Mouse (Mus musculus) spleen, postnatal 14 days (tissue): ENCODE results near the gene Epha4.

Source experiments
- DNase-seq, 2 experiments: peaks; one replicate each; pipeline ENCODE4 v3.0.0; 2021 to 2022; ENCODE audit warnings: low spot score in 2 of 2

The Epha4 gene

DNA sequence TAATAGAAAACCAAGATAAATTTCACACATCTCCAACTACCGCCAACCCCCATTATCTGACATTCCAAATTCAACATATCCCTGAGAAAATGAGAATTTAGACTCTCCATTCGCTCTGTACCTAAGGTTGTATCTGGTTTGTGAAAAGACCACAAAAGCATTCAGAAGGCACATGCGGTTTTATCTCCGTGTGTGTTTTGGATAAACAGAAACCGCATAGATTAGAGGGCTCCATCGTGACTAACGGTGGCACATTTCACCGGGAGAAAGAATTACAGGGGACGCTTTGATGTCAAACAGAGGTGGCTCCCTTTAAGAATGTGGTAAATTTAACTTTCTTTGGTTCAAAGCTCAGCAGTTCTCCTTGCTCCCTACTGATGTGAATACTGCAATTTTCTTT lies 107.5 kb downstream of the Epha4 start:
- DNase-seq, result no peak

GRCm38 (mm10) chr1:77406631-77407030 lies 108.3 kb downstream of the Epha4 start:
- no peak for DNase-seq

DNA sequence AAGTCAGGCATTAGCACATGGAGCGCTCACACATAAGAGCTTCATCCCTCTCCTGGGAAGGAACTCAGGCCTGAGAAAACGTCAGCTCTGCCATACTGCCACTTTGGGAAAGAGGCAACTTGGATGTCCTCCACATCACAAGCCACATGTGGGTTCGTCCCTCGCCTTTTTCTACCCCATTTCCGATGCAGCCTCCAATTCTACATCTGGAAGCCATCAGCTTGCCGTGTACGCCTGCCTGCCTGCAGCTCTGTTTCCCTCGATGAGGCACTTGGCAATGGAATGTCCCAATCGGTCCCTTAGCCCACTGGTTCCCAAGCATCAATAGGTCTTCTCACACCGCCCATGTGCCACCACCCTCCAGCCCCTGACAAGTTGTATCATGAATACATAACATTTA lies 110.4 kb downstream of the Epha4 start:
- no peak for DNase-seq

DNA sequence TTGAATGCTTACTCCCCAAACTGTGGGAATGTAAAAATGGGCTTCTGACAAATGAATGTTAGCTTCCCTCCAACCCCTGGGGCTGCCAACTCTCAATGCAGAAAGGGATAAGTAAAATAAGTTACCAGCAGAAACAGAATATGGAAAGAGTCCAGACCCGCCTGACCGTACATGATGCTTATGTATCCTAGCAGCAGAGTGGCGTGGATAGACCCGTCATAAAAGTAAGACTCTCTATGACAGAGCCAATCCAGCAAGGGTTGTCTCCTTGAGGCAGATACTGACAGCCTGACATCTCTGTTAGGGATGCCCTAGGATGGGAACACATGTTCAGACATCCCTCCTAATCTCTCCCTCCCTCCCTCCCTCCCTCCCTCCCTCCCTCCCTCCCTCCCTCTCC lies 111.9 kb downstream of the Epha4 start:
- no peak for DNase-seq

- no peak for DNase-seq
These were observed 113.4 kb downstream of the Epha4 start for GRCm38 (mm10) chr1:77401465-77401864.

DNA sequence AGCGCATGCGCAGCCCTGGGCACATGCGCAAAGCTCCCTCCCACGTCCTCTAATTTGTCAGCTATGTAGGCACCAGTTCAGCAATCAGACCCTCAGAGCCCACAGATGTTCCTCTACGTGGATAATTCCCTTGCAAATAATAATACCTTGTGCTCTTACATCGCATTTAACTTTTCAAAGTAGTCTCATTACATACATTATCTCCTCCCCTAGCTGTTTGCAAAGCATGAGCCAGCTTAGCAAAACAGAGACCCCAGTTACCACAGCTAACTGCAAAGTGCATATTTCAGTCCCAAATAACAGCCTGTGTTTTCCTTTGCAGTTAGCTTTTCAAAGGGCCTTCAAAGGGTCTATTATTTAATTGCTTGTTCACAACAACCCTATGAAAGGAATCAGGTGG lies 123.3 kb downstream of the Epha4 start:
- no peak for DNase-seq

GRCm38 (mm10) chr1:77389069-77389468 lies 125.8 kb downstream of the Epha4 start:
- no peak for DNase-seq

DNA sequence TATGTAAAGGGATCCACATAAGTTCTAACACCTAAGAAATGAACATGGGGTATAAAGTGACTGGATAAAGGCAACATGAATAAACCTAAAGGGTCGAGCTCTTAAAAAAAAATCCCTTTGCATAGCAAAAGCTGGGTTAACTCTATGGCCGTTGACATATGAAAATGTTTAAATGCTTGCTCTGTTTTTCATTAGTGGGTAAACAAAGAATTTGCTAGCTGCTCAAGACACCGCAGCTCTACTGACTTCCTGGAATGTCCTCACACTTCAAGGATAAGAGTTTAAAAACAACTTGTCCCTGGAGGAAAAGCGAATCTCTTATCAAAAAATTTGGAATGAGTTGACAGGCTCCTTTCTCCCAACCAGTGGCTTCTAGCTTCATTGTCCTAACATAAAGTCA lies 126.3 kb downstream of the Epha4 start:
- DNase-seq, result no peak

GRCm38 (mm10) chr1:77385613-77386012 lies 129.3 kb downstream of the Epha4 start:
- DNase-seq, result no peak

DNA sequence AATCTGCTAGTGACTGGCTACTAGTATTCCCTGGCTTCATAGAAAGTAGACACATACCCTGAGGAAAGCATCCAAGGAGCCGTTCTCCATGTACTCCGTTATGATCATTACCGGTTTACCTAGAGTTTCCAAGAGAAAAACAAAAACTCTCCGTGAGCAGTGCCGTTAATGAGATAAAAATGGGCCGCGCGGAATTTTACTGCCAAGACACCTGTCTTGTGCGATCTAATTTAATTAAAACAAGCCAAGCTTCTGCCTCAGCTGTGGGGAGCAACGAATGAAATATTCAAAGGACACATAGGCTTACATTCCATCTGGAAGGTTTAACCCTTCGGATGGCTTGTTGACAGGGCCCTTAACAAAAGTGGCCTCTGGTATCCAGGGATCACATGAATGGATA lies 131.4 kb downstream of the Epha4 start:
- DNase-seq, result no peak

GRCm38 (mm10) chr1:77377550-77377980 lies 137.3 kb downstream of the Epha4 start:
- DNase-seq, result no peak

- DNase-seq, result no peak
These were observed 140.8 kb downstream of the Epha4 start for GRCm38 (mm10) chr1:77374054-77374453.

- no peak for DNase-seq
These were observed 144.0 kb downstream of the Epha4 start for GRCm38 (mm10) chr1:77370921-77371320.

DNA sequence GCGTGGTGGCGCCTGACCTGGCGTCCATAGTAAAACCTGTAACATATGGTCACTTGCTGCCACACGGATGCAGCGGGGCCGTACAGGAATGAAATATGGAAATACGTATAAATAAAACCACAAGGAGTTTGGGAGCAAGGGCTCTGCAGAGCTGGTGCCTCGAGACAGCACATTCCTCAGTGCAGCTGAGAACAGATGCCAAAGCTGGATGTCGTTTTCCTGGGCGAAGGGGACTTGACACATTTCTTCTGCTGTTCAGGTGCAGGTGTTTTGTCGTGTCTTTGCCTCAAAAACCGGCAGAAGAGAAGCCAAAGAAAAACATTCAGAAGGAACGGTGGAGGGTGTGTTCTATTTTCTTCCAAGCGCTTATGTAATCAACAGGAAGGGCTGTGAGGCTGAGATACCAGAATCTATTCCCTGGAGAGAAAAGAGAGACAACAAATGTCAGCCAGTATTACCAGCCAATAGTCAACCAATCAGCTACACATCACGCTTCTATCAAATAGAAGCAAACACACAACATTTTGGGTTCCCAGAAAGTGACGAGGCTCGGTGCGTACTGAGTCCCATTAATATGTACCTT lies 145.5 kb downstream of the Epha4 start:
- no peak for DNase-seq

GRCm38 (mm10) chr1:77365850-77366249 lies 149.0 kb downstream of the Epha4 start:
- DNase-seq, result no peak

GRCm38 (mm10) chr1:77364596-77364995 lies 150.3 kb downstream of the Epha4 start:
- no peak for DNase-seq

DNA sequence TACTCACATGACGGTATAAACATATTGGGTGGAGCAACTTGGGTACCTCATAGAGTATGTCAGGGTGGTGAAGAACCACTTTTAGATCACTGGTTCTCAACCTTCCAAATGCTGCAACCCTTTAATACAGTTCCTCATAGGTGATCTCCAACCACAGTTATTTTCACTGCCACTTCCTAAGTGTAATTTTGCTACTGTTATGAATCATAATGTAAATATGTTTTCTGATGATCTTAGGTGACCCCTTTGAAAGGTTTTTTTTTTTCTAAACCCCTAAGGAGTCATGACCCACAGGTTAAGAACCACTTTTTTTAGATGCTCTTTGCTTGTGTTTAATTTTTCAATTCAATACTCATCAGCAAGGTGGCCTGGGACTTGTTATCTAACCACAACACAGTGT lies 151.0 kb downstream of the Epha4 start:
- no peak for DNase-seq

DNA sequence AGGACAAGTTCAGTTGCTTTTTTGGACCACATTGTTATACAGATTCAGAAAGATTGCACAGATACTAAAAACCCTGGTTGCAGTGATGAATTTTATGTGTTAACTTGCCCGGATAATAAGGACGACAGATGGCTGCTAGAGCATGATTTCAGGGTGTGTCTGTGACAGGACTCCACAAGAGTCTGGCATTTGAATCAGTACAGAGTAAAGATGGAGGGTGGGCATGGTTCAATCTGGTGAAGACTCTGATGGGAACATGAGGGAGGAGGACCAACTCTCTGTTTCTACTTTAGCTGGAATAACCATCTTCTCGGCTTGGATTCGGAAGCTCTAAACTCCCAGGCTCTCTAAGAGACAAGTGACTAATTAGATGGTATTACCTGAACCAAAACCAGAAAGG lies 168.4 kb downstream of the Epha4 start:
- DNase-seq, result no peak

GRCm38 (mm10) chr1:77343792-77344191 lies 171.1 kb downstream of the Epha4 start:
- DNase-seq, result no peak

DNA sequence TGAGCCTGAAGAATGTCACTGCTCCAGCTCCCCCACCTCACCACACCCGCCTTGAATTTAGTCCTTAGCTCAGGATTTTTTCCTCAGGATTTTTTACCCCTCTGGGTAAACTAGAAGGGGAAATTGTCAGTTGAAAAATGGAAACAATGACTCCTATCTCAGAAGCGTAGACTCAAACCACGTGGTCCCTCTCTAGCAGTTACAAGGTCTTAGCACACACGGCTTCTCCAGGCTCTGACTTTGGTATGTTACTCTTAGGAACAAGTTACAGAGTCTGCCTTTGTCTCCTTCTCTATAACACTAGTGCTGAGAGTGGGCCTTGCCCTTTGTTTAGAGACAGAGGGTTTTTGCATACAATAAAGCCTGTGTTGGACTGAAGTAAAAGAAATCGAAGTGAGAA lies 175.2 kb downstream of the Epha4 start:
- no peak for DNase-seq

GRCm38 (mm10) chr1:77338346-77338745 lies 176.5 kb downstream of the Epha4 start:
- DNase-seq, result no peak

GRCm38 (mm10) chr1:77336937-77337336 lies 178.0 kb downstream of the Epha4 start:
- DNase-seq, result no peak

DNA sequence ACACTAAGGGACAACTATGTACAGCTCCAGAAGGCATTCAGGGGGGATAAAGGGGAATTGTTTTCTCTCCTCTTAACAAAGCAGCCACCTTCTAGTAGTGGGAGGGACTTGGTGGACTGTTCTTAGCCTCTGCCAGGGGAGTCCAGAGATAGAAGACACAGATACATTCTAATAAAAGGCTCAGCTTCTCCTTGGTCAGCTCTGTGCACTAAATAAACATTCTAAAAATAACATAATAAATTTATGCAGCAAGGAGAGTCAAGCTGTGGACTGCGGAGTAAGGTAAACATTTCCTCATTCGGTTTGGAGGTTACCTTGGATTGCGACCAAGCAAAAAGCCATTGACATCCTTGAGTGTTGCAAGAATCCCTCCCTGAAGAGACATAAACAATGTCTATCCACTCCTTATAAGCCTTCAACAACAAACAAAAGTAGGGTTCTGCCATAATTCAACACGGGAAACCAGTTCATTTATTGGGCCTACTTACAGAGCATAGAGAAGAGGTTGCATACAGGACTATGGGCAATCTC lies 196.2 kb downstream of the Epha4 start:
- no peak for DNase-seq
